ENCODE assay signal across 9 mouse cellular contexts in the genomic region with DNA sequence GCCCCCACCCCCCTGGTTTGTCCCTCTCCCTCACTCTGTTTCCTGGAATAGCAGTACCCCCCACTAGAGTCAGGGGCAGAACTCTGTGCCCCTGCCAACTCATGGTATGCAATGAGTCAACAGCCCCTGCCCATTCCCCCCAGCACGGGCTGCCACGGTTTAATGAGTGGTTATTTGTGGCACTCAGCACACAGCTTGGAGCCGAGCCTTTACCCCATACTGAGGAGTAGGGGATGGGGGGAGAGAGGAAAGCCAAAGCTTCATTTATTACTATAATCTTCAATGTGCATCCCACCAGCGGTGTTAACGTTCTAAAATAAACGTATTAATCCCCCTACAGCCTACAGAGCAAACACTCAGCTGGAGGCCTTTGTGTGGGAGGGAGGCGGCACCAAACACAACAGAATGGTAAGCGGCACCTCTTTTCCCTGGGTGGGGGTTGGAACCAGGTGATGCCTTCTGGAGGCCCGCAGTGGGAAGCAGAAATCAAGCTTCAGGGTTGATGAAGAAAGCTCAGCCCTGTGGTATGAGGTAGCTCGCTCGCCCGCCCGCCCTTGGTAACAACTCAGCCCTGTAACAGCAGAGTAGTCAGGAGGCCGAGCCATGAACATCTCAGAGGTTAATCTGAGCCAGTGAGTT. TPM values are rescaled to one million over a fixed set of nuclear protein-coding genes. Genes with fewer than 3 reads are reported as not detected.
DNase-seq lines count a peak whose midpoint lies in the region; ATAC-seq lines count a peak whose summit lies in the region.
"Had no signal": no experiment of that assay in that cellular context is flagged by ENCODE, and none has a peak within 500 bp of the region (broad histone marks: within the 10 kb centered on the region; RNA-seq: fewer than 3 reads in every experiment).

No protein-coding gene starts in this region.

- H3K27ac ChIP-seq in heart, embryonic 12.5 days (ENCODE audit: poor library complexity, severe bottlenecking): peak overlapping the region; percentile 89
- H3K27ac ChIP-seq in forebrain, embryonic 13.5 days: no peak overlapping the region; the same call in none of the 2 replicates
- H3K27ac ChIP-seq in limb, embryonic 12.5 days: no peak overlapping the region; the same call in 1 of the 2 replicates
- H3K27ac ChIP-seq: liver, embryonic 12.5 days had no signal

- no peaks in the 10 kb centered on the region for H3K9me3 ChIP-seq in heart, embryonic 12.5 days (replicated peaks)
- H3K9me3 ChIP-seq in forebrain, embryonic 13.5 days (replicated peaks): no peaks in the 10 kb centered on the region
- no peaks in the 10 kb centered on the region for H3K9me3 ChIP-seq in limb, embryonic 12.5 days
- H3K9me3 ChIP-seq: liver, embryonic 12.5 days had no signal

- DNase-seq in heart, postnatal 25 days (ENCODE audit: low spot score): no peak
- DNase-seq in ES-CJ7 (ENCODE audit: low read depth, low spot score): peak; percentile 45
- no peak for DNase-seq in urinary bladder, postnatal 10 days (ENCODE audit: low spot score)
- no peak for DNase-seq in frontal cortex, postnatal 25 days (ENCODE audit: low spot score in 2 of 2)
- DNase-seq in right cerebral cortex, postnatal 36 days (ENCODE audit: low spot score in 2 of 2): no peak

- intact Hi-C loops in heart, postnatal 25 days (cut with DNase I): no loop called here

- peaks cover 10% of the 10 kb centered on the region; the same call in 1 of the 2 replicates for H3K27me3 ChIP-seq in heart, embryonic 12.5 days (replicated peaks)
- peaks cover 49% of the 10 kb centered on the region for H3K27me3 ChIP-seq in forebrain, embryonic 13.5 days
- peaks cover 33% of the 10 kb centered on the region for H3K27me3 ChIP-seq in limb, embryonic 12.5 days

- H3K9ac ChIP-seq in heart, embryonic 12.5 days: peak overlapping the region; percentile 4; the same call in 1 of the 2 replicates
- no peak overlapping the region for H3K9ac ChIP-seq in forebrain, embryonic 13.5 days
- no peak overlapping the region for H3K9ac ChIP-seq in limb, embryonic 12.5 days (replicated peaks)
- H3K9ac ChIP-seq: liver, embryonic 12.5 days had no signal

- H3K4me1 ChIP-seq in heart, embryonic 12.5 days (replicated peaks): peaks cover 66% of the 10 kb centered on the region
- peaks cover 35% of the 10 kb centered on the region for H3K4me1 ChIP-seq in forebrain, embryonic 13.5 days
- peaks cover 35% of the 10 kb centered on the region for H3K4me1 ChIP-seq in limb, embryonic 12.5 days (replicated peaks)

- H3K4me3 ChIP-seq in heart, embryonic 12.5 days: 0 out of 2 replicates have a peak overlapping the region, but pooled peaks have one; percentile 2
- H3K4me3 ChIP-seq in forebrain, embryonic 13.5 days: no peak overlapping the region
- H3K4me3 ChIP-seq in limb, embryonic 12.5 days (replicated peaks): no peak overlapping the region
- H3K4me3 ChIP-seq: liver, embryonic 12.5 days had no signal

- peak overlapping the region; percentile 49 for H3K4me2 ChIP-seq in heart, embryonic 12.5 days
- no peak overlapping the region for H3K4me2 ChIP-seq in forebrain, embryonic 13.5 days
- H3K4me2 ChIP-seq in limb, embryonic 12.5 days: no peak overlapping the region
- H3K4me2 ChIP-seq: liver, embryonic 12.5 days had no signal

- 41% methylated on average over 14 of the region's 14 CpGs for WGBS in heart, embryonic 12.5 days
- WGBS in forebrain, embryonic 13.5 days: 18% methylated on average over 14 of the region's 14 CpGs
- WGBS in limb, embryonic 12.5 days: 41% methylated on average over 14 of the region's 14 CpGs

- H3K36me3 ChIP-seq in heart, embryonic 12.5 days: no peaks in the 10 kb centered on the region
- H3K36me3 ChIP-seq in forebrain, embryonic 13.5 days (ENCODE audit: poor library complexity, severe bottlenecking): no peaks in the 10 kb centered on the region
- H3K36me3 ChIP-seq in limb, embryonic 12.5 days: no peaks in the 10 kb centered on the region
- H3K36me3 ChIP-seq: liver, embryonic 12.5 days had no signal

- peak; percentile 57 for ATAC-seq in heart, embryonic 12.5 days (ENCODE audit: insufficient number of reproducible peaks, low FRiP score)
- peak; percentile 52; the same call in 1 of the 2 replicates for ATAC-seq in forebrain, embryonic 13.5 days
- ATAC-seq in limb, embryonic 12.5 days (ENCODE audit: insufficient number of reproducible peaks, insufficient read depth, low FRiP score, low TSS enrichment, low read depth): 0 out of 2 replicates have a peak, but pooled peaks have one; percentile 48
- ATAC-seq: liver, embryonic 12.5 days had no signal

RNA-seq across cellular contexts. Expression of a gene that starts 6.5 kb away (rescaled TPM):
- polyA plus RNA-seq in heart, embryonic 12.5 days (2016; fragmentation: Nextera tagmentation; extraction: Ambion mirVana): 32.7 and 33.4 TPM in 2 replicates
- 100 to 1,000 TPM; 253 to 281 TPM for total RNA-seq in heart, postnatal 25 days (2021)
- polyA plus RNA-seq in forebrain, embryonic 13.5 days (2015; fragmentation: Nextera tagmentation; extraction: Ambion mirVana): 6.2 and 8.8 TPM in 2 replicates
- 2.0 and 2.8 TPM in 2 replicates for polyA plus RNA-seq in limb, embryonic 12.5 days (2016; fragmentation: Nextera tagmentation; extraction: Ambion mirVana)

RNA-seq across cellular contexts. Expression of a gene that starts 24.2 kb away (rescaled TPM):
- 0.19 and 0.22 TPM in 2 replicates for polyA plus RNA-seq in heart, embryonic 12.5 days (2016; fragmentation: Nextera tagmentation; extraction: Ambion mirVana)
- not detected for total RNA-seq in heart, postnatal 25 days (2021)
- 0.32 and 0.37 TPM in 2 replicates for polyA plus RNA-seq in forebrain, embryonic 13.5 days (2015; fragmentation: Nextera tagmentation; extraction: Ambion mirVana)
- polyA plus RNA-seq in limb, embryonic 12.5 days (2016; fragmentation: Nextera tagmentation; extraction: Ambion mirVana): 0.17 and 0.43 TPM in 2 replicates

RNA-seq across cellular contexts. Expression of a gene that starts 32.7 kb away (rescaled TPM):
- 41.8 and 43.3 TPM in 2 replicates for polyA plus RNA-seq in heart, embryonic 12.5 days (2016; fragmentation: Nextera tagmentation; extraction: Ambion mirVana)
- 100 to 1,000 TPM in 1 of 2 experiments, 10 to 100 TPM in 1; 88.9 to 101 TPM for total RNA-seq in heart, postnatal 25 days (2021)
- 33.8 and 43.0 TPM in 2 replicates for polyA plus RNA-seq in forebrain, embryonic 13.5 days (2015; fragmentation: Nextera tagmentation; extraction: Ambion mirVana)
- polyA plus RNA-seq in limb, embryonic 12.5 days (2016; fragmentation: Nextera tagmentation; extraction: Ambion mirVana): 29.7 and 31.9 TPM in 2 replicates

RNA-seq across cellular contexts. Expression of a gene that starts 35.3 kb away (rescaled TPM):
- polyA plus RNA-seq in heart, embryonic 12.5 days (2016; fragmentation: Nextera tagmentation; extraction: Ambion mirVana): 10.7 and 46.5 TPM in 2 replicates
- total RNA-seq in heart, postnatal 25 days (2021): 1 to 10 TPM; 2.9 to 3.0 TPM
- 2.6 and 8.3 TPM in 2 replicates for polyA plus RNA-seq in forebrain, embryonic 13.5 days (2015; fragmentation: Nextera tagmentation; extraction: Ambion mirVana)
- 2.1 and 3.1 TPM in 2 replicates for polyA plus RNA-seq in limb, embryonic 12.5 days (2016; fragmentation: Nextera tagmentation; extraction: Ambion mirVana)

RNA-seq across cellular contexts. Expression of a gene that starts 39.1 kb away (rescaled TPM):
- 0.11 and 0.15 TPM in 2 replicates for polyA plus RNA-seq in heart, embryonic 12.5 days (2016; fragmentation: Nextera tagmentation; extraction: Ambion mirVana)
- 1 to 10 TPM in 1 of 2 experiments, under 1 TPM in 1; 0.29 to 6.7 TPM for total RNA-seq in heart, postnatal 25 days (2021)
- polyA plus RNA-seq in forebrain, embryonic 13.5 days (2015; fragmentation: Nextera tagmentation; extraction: Ambion mirVana): 0.22 TPM in 1 of 2 replicates, not detected in the other
- 1.5 and 2.6 TPM in 2 replicates for polyA plus RNA-seq in limb, embryonic 12.5 days (2016; fragmentation: Nextera tagmentation; extraction: Ambion mirVana)
